Mouse (Mus musculus) spleen, postnatal 10 days (tissue): ENCODE results near the gene Rnf150.
"Not testable (repeated sequence)": the region's sequence is repeated elsewhere in the genome, so short reads cannot be mapped to it uniquely, and the experiment has no call there.

ENCODE experiments used
- DNase-seq, 2 experiments: peaks; one replicate each; pipeline ENCODE4 v3.0.0; 2021 to 2022; ENCODE audit warnings: low spot score in 2 of 2

Rnf150 gene

DNA sequence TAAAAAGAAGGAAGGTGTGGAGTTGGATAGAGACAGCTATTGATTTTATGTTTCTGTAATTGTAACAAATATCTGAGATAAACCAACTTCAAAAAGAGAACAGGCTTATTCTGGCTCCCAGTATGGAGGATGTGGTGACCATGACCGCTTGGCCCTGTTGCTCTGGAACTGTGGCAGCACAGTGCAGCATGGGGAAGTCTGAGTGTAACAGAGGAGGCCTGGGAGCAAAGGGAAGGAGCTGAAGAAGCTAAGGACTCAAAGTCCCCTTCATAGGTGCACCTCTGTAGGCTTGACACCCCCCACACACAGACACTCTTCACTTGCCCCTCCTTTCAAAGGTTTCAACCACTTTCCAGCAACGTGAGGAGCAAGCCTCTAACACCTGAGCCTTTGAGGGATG lies 214.2 kb downstream of the Rnf150 start:
- no peak for DNase-seq

DNA sequence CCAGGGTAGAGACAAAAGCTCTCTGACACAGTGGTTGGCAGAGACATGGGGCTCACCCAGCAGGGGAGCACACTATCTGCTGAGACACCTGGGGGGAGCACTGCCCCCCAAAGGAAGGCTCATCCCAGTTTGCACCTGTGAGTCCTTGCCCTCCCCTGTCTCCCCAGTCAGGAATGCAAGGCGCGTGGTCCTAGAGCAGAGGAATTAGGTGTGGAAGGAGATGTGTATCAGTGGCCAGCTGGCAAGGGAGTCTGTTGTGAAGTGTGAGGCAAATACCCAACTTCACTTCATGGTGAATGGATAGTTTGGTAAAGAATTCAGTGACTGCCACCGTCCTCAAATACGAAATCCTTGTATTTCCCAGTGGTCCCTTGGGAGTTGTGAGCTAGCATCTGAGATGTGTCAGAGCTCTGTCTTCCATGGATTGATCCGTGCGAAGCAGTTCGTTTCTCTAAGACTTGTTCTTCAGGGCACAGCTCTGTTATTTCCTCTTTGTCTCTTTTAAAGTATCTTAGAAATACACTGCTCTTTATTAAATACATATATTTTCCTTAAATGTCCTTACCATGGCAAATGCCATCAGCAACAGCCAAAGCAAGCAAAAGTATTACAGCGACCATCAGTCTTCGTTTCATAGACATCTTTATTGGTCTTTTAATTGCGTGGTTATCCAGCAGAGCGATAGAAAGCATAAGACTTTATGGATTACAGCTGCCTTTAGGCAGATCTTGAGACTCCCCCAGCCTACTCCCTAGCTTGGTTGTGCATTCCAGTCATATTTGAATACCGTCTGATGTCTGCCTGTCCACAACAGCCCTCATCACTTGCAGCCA lies 215.8 kb downstream of the Rnf150 start:
- no peak for DNase-seq

DNA sequence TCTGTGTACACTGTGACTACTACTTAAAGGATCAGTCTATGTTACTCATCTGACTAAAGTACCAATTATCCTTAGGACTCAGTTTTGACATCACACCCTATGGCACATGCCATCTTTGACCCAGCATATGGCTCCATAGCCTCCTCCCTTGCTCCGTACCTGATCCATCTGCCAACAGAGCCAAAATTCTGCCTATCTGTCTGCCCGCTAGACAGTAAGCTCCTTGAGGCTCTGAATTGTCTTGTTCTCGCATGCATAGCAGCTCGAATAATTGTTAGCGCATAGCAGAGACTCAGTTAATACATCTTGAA lies 216.3 kb downstream of the Rnf150 start:
- DNase-seq: no peak

DNA sequence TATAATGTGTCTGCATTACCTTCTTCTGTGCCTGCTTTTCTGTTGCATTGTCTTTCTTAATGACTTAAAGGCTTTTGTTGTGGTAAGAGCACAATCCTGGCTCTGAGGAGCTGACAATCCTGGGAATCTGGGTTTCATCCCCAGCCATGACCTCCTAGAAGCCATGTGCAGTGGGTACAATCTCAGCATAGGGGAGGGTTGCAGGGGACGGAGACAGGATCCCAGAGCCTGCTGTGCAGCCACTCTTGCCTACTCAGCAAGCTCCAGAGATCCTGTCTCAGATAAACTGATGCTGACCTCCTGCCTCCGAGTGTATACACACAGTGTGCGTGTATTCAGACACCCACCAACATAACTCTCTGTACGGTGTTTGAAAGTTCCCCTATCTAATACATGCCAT lies 218.1 kb downstream of the Rnf150 start:
- no peak for DNase-seq

DNA sequence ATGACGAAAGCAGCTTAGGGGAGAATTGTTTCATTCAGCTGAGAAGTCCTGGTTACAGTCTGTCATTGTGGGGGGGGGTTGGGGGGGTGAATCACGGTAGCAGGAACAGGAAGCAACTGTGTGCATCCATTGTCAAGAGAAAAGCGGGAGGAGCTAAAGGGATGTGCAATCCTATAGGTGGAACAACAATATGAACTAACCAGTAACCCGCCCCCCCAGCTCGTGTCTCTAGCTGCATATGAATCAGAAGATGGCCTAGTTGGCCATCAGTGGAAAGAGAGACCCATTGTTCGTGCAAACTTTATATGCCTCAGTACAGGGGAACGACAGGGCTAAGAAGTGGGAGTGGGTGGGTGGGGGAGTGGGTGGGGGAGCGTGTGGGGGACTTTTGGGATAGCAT lies 218.7 kb downstream of the Rnf150 start:
- DNase-seq: not testable (repeated sequence)

DNA sequence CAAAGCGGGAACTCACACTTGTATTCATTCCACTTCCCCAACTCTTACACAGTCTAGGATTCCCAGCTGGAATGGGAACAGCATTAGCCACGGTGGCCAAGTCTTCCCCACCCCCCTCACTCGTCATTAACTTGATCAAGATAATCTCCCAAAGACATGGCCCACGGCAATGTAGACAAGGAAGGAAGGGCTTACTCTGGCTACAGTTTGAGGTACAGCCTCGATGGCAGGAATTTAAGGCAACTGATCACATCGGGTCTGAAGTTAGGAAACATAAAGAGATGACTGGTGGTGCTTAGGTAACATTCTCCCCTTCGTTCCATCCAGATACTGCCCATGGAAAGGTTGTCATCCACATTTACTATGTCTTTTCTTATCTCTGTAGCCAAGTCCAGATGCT lies 219.1 kb downstream of the Rnf150 start:
- no peak for DNase-seq

DNA sequence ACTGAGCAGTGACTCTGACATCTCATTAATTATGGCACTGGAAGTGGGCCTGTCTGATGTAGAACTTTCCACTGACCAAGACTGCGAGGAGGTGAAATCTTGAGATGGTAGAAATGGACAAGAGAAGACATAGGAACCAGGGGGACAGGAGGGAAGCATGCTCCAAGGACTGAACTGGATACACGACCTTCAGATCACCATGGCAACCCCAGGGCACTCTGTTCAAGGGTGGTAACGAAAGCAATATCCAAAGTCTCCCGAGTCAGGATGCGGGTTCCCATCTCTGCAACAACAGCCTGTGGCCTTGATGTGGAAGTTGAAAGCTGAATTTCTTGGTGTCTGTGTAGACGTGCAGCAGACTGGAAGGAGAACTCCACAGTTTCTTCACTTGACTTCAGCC lies 220.3 kb downstream of the Rnf150 start:
- DNase-seq: no peak

DNA sequence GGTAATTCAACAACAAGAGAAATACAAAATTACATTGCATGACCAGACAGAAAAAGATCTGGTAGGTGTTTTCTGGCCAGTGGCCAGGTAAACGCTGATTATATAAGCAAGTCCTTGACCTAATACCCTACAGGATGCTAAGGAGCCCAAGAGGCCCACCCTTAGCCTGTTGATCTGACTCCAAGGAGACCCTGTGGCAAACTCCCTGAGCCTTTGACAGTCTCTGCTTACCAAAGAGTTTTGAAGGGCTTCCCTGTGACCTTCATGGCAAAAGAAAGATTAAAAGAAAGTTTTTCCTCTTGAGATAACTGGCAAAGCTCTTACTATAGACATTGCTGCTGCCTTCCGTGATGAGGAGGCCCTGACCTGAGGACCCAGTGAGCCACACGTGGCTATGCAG lies 222.4 kb downstream of the Rnf150 start:
- no peak for DNase-seq

DNA sequence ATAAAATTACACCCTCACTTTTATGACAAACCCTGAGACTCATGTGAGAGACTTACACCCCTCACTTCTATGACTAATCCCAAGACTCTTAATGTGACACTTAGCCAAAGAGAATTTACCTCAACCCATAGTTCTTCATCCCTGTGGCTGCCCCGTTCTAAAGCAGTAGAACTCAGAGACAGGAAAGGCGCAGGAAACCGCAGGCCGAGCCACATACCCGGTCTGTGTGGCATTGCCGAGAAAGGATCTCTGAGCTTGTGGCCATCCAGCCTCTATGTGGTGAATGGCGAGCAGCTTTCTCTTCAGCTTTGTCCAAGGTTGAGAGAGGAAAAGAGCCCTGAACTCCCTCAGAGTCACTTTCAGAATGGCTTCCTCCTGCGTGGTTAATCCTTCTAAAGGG lies 223.5 kb downstream of the Rnf150 start:
- no peak for DNase-seq

DNA sequence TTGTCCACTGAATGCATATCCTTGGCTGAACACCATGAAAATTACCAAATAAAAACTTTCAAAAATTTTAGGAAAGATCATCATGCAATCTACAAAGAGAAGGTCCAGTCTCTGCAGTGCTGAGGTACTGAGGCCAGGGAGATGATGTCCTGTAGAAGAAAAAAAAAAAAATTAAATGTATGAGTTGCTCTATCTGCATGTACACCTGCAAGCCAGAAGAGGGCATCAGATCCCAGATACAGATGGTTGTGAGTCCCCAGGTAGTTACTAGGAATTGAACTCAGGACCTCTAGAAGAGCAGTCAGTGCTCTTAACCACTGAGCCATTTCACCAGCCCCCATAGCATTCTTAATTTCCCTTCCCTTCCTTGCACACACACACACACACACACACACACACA lies 224.4 kb downstream of the Rnf150 start:
- no peak for DNase-seq

DNA sequence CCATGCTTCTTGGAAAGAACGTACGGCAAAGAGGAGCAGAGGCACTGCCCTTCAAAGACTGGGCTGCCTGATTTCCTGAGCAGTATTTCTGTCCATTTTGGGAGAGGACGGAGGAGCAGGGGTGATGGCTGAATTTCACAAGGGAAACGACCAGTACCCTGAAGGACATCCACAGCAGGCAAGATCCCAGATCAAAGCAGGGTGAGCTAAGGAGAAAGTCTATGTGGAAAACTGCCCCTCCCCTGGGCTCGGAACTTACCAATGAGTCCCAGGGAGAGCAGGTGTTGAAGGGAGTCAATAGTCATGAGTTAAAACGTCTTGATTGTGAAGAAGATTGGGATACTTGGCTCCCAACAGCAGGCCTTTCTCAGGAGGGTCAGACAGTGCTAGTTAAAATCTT lies 225.0 kb downstream of the Rnf150 start:
- DNase-seq: no peak

DNA sequence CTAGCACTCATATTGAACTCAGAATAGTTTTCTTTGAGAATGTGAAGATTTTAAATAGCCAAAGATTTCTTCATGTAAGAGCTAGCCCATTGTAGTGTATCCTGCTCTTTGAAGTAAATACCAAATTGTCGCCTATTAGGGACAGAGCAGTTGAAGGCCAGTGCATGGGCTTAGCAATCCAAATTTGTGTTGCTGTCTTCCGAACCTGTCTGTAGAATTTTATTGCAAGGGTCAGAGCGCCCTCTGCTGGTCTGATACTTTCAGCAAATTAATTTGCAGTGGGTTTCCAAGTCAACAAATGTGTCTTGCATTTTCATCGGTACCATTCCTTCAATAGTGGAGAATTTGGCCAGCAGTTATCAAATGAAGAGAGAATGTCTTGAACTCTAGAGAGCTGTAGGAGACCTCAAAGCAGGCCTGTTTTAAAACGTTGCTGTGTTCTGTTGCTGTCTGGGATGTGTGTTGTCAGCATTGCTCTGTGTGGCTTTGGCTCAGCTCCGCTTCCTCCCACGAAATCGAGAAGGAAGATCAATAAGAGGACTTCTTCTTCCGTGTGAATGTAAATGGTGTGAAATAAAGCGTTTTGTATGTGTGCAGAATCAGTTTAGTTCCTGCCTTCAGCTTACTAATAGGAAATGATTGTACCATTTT lies 226.3 kb downstream of the Rnf150 start:
- DNase-seq: peak; percentile 53 to 84

DNA sequence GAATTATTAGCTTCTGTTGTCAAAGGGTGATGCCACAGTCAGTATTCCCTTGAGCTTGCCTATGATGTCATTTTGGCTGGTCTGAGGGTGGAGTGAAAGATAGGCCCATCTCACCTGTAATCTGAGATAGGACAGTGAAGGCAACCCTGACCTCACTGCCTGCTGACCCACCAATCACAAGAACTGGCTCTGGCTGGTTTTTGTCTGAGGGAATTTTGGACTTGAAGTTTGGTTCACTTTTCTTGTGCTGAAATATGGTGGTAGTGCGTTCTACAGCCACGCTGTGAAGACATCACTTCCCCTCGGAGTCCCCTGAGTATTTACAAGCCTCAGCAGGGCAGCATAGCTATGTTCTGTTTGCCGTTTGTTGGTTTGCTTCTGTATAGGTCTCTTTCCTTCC lies 227.3 kb downstream of the Rnf150 start:
- DNase-seq: peak in 1 of 2 experiments; percentile 30

DNA sequence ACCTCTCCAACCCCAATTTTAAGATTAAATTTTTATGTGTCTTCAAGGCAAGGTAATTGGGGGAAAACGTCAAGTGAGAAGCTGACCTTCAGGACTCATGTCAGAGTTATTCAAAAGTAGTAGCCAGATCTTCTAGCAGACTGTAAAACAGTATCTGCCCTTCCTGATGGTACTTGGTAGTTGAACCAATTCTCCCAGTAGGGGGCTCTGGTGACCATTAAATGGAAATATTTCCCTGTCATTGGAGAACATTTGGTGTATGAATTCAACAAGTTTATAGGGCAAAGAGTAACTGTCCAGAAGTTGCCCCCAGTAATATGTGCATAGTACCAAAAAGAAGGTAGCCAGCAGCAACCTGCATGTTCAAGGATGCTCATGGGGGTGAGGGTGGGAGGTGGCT lies 236.9 kb downstream of the Rnf150 start:
- DNase-seq: peak in 1 of 2 experiments; percentile 39

DNA sequence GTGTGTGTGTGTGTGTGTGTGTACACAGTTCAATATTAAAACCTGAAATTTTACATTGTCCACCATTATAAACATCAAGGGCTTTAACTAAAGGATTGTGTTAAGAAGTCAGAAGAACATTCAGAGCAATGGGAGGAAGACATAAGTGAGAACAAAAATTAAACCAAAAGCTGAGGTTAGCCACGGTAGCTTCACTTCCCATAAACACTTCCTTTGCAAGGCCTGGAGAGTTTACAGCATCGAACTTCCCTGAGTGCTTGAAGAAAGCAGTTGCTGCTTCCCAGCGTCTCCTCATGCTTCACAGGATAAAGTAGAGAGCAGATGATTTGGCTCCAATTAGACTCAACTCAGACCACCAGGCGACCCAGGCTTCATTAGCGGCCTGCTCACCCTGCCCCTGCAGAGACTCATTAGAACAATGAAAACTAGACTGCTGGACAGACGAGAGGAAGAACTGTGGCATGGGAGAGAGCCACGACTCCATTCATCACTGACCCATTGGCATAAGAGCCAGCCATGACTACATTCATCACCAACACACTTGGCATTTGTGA lies 239.9 kb downstream of the Rnf150 start:
- DNase-seq: no peak

DNA sequence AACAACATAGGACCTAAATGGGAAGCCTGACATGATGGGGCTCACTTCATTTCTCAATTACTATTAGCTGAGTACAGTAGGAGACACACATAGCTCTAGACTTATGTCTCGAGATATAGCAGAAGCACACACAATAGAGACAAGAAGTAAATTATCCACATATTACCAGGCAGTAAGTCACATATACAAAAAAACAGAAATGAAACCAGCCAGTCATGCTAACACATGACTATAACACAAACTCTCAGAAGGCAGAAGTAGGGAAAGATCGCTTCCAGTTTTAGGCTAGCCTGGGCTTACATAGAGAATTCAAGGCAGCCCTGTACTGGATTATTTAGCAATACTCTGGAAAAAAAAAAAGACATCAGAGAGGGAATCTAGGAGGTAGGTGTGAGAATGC lies 240.8 kb downstream of the Rnf150 start:
- DNase-seq: no peak

DNA sequence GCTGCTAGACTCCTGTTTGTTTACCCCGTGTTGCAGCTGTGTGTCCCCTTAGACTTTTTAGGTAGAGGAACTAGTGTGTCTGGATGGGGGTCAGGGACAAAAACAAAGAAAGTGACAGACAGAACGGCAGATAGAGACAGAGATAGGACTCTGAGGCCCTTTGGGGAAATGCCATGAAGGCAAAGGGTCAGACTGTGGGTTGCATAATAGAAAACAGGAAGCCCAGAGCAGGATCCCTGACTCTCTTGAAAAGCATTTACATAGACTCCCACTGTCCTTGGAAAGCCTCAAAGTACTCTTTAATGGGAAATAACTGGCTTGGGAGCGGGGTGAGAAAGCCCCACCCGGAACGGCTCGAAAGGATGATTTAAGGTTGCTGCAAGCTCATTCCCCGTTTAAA lies 246.6 kb downstream of the Rnf150 start:
- no peak for DNase-seq

DNA sequence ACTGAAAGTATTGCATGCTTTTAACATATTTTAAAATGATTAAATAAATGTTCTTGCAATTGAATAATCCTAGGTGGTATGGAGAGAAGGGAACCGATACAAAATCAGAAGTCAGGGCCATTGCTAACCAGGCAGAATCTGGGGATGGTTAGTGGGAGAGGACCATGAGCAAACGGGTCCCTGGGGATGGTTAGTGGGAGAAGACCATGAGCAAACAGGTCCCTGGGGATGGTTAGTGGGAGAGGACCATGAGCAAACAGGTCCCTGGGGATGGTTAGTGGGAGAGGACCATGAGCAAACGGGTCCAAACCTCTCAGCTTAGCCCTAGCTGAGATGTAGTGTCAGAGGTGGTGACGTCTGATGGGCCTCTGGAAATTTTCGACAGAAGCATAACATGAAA lies 247.0 kb downstream of the Rnf150 start:
- DNase-seq: no peak

DNA sequence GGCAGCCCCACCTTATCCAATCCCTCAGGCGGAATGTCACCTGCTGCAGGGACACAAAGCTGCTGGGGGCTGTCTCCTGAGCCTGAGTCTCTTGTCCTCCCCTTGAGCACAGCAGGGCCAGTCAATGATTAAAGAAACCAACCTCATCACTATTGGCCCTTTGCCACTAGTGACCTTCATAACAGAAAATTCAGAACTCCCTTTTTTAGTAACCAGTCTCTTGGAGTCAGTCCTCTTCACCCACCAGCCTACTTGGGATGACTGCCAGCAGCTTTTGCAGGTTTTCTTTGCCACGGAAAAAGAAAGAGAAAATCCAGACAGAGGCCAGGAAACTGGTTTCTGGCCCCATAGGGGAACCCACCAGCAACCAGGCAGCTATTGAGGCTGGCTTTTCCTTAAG lies 271.9 kb downstream of the Rnf150 start:
- no peak for DNase-seq

DNA sequence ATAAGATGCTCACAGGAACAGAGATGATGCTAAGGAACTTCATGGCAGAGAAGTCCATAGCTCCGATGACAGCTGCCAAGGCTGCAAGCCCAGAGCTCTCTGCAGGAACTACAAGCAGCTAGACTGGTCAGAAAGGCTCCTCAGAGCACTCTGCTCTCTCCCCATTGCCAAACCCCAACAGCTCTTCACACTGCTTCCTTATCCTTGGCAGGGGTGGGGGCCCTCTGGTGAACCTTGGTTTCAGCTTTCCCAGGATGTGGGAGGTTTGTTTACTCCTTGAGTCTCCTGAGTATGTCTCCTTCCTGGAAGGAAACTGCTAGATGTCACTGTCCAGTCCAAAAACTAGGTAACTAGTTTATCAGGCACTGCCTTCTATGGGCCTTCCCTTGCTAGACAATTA lies 276.9 kb downstream of the Rnf150 start:
- no peak for DNase-seq

DNA sequence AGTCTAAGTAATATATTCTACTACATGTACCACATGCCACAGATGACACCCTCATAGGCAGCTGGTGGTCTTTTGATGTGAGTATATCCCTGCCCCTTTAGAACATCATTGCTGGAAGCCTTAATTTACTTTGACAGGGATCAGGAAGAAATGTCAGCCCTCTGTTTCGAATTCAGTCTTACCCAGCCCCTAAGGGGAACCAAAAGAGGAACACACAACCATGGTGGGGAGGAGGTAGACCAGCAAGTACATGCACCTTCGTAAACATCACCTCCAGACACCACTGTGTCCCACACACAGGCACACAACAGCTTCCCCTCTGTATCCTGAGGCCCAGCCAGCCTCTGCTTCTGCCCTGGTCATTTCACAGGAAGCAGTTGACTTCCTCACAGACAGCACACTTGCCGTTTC lies 277.6 kb downstream of the Rnf150 start:
- DNase-seq: peak in 1 of 2 experiments; percentile 33
